Mouse (Mus musculus) lung, embryonic 14.5 days (tissue): Measurements from ENCODE around the gene Itk. TPM values are rescaled to one million over a fixed set of nuclear protein-coding genes. Genes with fewer than 3 reads are reported as not detected.

Source experiments
- ATAC-seq: fragments of 200-750 bp; cut with Nextera tagmentation; 2 replicates; pipeline ENCODE4 v1.8.0; 2017; ENCODE audit warnings: mild to moderate bottlenecking, moderate TSS enrichment, moderate library complexity; ENCODE audit not compliant: insufficient read depth
- DNase-seq: peaks from one replicate; pipeline ENCODE4 v3.0.0-alpha.2; 2015
- H3K27ac ChIP-seq: fragments of 300-500 bp; sonication (generic); 2 replicates; pipeline ENCODE4 v1.5.1; 2014; ENCODE audit warnings: low read depth, mild to moderate bottlenecking, moderate library complexity
- H3K27me3 ChIP-seq: fragments of 300-500 bp; sonication (generic); 2 replicates; pipeline ENCODE4 v1.6.1; 2014; ENCODE audit warnings: low read length, control low read depth; ENCODE audit not compliant: insufficient read depth
- H3K36me3 ChIP-seq: fragments of 300-500 bp; sonication (generic); 2 replicates; pipeline ENCODE4 v1.6.1; 2014; ENCODE audit warnings: control low read depth; ENCODE audit not compliant: insufficient read depth
- H3K4me1 ChIP-seq: fragments of 300-500 bp; sonication (generic); 2 replicates; pipeline ENCODE4 v1.6.1; 2014; ENCODE audit warnings: antibody characterized with exemption, control low read depth; ENCODE audit not compliant: insufficient read depth
- H3K4me2 ChIP-seq: fragments of 300-500 bp; sonication (generic); 2 replicates; pipeline ENCODE4 v1.6.1; 2014; ENCODE audit warnings: mild to moderate bottlenecking
- H3K4me3 ChIP-seq: fragments of 300-500 bp; sonication (generic); 2 replicates; pipeline ENCODE4 v1.5.1; 2014; ENCODE audit warnings: low read depth, low read length
- H3K9ac ChIP-seq: fragments of 300-500 bp; sonication (generic); 2 replicates; pipeline ENCODE4 v1.6.1; 2014
- H3K9me3 ChIP-seq: fragments of 300-500 bp; sonication (generic); 2 replicates; pipeline ENCODE4 v1.6.1; 2016; ENCODE audit warnings: low read depth, low read length, control low read depth
- CTCF ChIP-seq: IDR thresholded peaks from 2 replicates; pipeline ENCODE4 v1.5.1; 2016; ENCODE audit warnings: antibody characterized with exemption, low read depth
- WGBS: fragments of 180-500 bp; shearing (Covaris S2); extraction: QIAGEN DNeasy Blood & Tissue Kit; methylation state at CpG from one replicate; pipeline ENCODE4 v1.1.7; 2014; 5-methylcytosine and 5-hydroxymethylcytosine counted together
- polyA plus RNA-seq: library from polyadenylated mRNA; unstranded; fragments of >200 nt; fragmentation: Nextera tagmentation; extraction: Ambion mirVana; gene quantifications from 2 replicates; pipeline ENCODE4 v1.2.1, GENCODE M21; 2014

Itk gene
- polyA plus RNA-seq, 1 experiment from 2014 or later = 0.08 TPM

DNA sequence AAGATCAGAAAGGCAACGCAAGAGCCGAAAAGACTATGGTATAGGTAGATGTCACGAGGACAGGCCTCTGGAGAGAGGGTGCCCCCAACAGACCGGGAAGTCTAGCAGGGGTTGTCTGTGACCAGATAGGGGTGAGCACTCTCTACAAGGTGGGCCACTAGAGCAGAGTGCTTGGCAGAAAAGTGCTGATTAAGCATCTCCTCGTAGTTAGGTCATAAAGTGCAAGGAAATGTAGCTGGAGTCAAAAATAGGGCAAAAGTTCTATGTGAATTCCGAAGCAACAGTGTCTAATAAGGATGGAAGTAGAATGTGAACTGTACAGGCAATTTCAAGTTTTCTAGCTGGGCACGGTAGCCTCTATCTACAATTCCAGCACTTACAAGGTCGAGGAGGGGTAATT, 18.1 kb downstream of the Itk start:
- Histone ChIP-seq H3K9ac (no peak overlapping the region), H3K4me2 (no peak overlapping the region), H3K9me3 (no peaks in the 10 kb centered on the region), H3K36me3 (no peaks in the 10 kb centered on the region), H3K27ac (no peak overlapping the region), H3K4me1 (no peaks in the 10 kb centered on the region), H3K27me3 (no peaks in the 10 kb centered on the region), H3K4me3 (no peak overlapping the region)
- TF ChIP-seq CTCF = no peak
- DNase-seq (no peak), ATAC-seq (no peak)
- WGBS = 90% methylated on average over 8 of the region's 8 CpGs

GRCm38 (mm10) chr11:46370457-46370856, 18.9 kb downstream of the Itk start:
- no peak overlapping the region for H3K4me3 ChIP-seq
- H3K27ac ChIP-seq = no peak overlapping the region
- no peaks in the 10 kb centered on the region for H3K27me3 ChIP-seq
- no peaks in the 10 kb centered on the region for H3K36me3 ChIP-seq
- no peak for TF ChIP-seq CTCF
- H3K9ac ChIP-seq = no peak overlapping the region
- H3K9me3 ChIP-seq = no peaks in the 10 kb centered on the region
- 87% methylated on average over 4 of the region's 4 CpGs for WGBS
- no peaks in the 10 kb centered on the region for H3K4me1 ChIP-seq
- H3K4me2 ChIP-seq = no peak overlapping the region
- DNase-seq = no peak
- no peak for ATAC-seq

DNA sequence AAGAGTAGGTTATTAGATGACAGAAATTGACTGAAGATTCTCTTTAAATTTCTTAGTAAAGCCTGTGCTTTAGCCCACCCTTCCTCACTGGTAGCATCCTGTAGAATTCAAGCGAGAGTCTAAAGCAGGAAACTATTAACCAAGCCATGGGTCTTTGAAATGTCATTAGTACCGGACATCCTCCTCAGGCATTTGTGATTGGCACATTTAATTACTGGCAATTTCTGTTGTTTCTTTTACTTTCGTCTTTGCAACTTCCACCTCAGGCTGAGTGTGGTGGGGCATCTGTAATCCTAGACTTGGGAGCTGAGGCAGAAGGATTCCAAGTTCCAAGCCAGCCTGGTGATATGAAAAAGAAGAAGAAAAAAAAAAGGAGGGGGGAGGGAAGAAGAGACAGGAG, 23.0 kb downstream of the Itk start:
- H3K4me1 ChIP-seq = no peaks in the 10 kb centered on the region
- H3K27ac ChIP-seq = no peak overlapping the region
- no peak for TF ChIP-seq CTCF
- ATAC-seq = no peak
- no peak overlapping the region for H3K4me3 ChIP-seq
- H3K4me2 ChIP-seq = no peak overlapping the region
- no peak overlapping the region for H3K9ac ChIP-seq
- WGBS = 61% methylated on average over 3 of the region's 3 CpGs
- H3K9me3 ChIP-seq = no peaks in the 10 kb centered on the region
- no peaks in the 10 kb centered on the region for H3K36me3 ChIP-seq
- no peaks in the 10 kb centered on the region for H3K27me3 ChIP-seq
- DNase-seq = no peak

DNA sequence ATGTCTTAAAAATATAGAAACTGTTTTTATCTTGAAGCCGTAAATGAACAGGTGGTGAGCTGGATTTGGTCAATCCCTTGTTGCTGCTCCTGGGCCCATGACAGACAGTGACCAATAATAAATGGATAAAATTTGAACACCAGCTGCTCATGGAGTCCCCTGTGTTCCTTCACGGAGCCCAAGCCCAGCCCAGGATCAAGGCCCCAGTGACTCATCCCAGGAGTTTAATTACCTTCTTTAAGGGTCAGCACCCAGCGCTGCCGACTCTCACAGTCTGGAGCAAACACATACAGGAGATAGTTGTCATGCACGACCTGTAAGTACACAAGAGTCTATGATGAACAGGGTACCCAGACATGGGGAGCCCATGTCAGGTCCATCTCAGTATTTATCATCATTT, 23.6 kb downstream of the Itk start:
- H3K4me2 ChIP-seq = no peak overlapping the region
- no peak overlapping the region for H3K27ac ChIP-seq
- TF ChIP-seq CTCF = no peak
- no peak overlapping the region for H3K4me3 ChIP-seq
- no peak overlapping the region for H3K9ac ChIP-seq
- no peak for DNase-seq
- H3K27me3 ChIP-seq = no peaks in the 10 kb centered on the region
- ATAC-seq = no peak
- no peaks in the 10 kb centered on the region for H3K4me1 ChIP-seq
- H3K9me3 ChIP-seq = no peaks in the 10 kb centered on the region
- 65% methylated on average over 5 of the region's 5 CpGs for WGBS
- no peaks in the 10 kb centered on the region for H3K36me3 ChIP-seq

GRCm38 (mm10) chr11:46363864-46364263, 25.5 kb downstream of the Itk start:
- H3K27me3 ChIP-seq = no peaks in the 10 kb centered on the region
- no peak overlapping the region for H3K4me2 ChIP-seq
- ATAC-seq = no peak
- no peak overlapping the region for H3K4me3 ChIP-seq
- H3K36me3 ChIP-seq = no peaks in the 10 kb centered on the region
- no peak for DNase-seq
- no peak overlapping the region for H3K27ac ChIP-seq
- 91% methylated on average over 9 of the region's 9 CpGs for WGBS
- no peak for TF ChIP-seq CTCF
- H3K9me3 ChIP-seq = no peaks in the 10 kb centered on the region
- H3K4me1 ChIP-seq = no peaks in the 10 kb centered on the region
- H3K9ac ChIP-seq = no peak overlapping the region

- Histone ChIP-seq H3K9ac (no peak overlapping the region), H3K36me3 (no peaks in the 10 kb centered on the region), H3K4me3 (no peak overlapping the region), H3K9me3 (no peaks in the 10 kb centered on the region), H3K27me3 (no peaks in the 10 kb centered on the region), H3K4me1 (no peaks in the 10 kb centered on the region), H3K27ac (no peak overlapping the region), H3K4me2 (no peak overlapping the region)
- TF ChIP-seq CTCF = no peak
- ATAC-seq (no peak), DNase-seq (no peak)
- WGBS = 84% methylated on average over 18 of the region's 18 CpGs
Measured at GRCm38 (mm10) chr11:46362061-46363022, 27.0 kb downstream of the Itk start.

DNA sequence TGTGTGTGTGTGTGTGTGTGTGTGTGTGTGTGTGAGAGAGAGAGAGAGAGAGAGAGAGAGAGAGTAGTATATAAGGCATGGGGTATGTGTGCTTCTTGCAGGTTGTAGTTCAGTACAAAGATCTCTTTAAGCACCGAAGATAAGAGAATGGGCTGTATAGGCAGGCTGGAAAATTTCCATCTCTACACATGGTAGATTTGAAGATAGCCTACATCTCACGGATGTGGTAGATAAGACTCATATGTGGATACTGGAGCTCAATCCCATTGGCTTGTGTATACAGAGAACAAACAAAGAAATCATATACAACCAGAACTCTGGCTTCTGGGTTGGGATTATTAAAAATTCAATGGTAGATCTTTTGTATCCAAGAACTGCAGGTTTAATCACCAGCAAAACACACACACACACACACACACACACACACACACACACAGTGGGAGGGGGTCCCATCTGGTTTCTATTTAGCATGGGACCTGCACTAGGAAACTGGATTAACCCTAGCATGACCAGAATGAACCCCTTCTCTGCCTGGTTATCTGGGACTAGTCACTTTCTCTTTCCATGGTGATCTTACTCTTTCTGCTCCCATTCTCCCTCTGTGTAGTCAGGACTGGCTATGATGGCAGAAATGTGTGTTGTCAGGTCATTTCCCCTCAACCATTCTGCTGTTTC, 28.2 kb downstream of the Itk start:
- Histone ChIP-seq H3K4me1 (no peaks in the 10 kb centered on the region), H3K27ac (no peak overlapping the region), H3K27me3 (no peaks in the 10 kb centered on the region), H3K9ac (no peak overlapping the region), H3K9me3 (no peaks in the 10 kb centered on the region), H3K4me3 (no peak overlapping the region), H3K36me3 (no peaks in the 10 kb centered on the region), H3K4me2 (no peak overlapping the region)
- ATAC-seq (no peak), DNase-seq (no peak)
- TF ChIP-seq CTCF = no peak
- WGBS = 71% methylated on average over 2 of the region's 2 CpGs
